Mouse (Mus musculus) spleen, adult 2 months (tissue): Measurements from ENCODE around the gene Naa50. TPM values are rescaled to one million over a fixed set of nuclear protein-coding genes. Genes with fewer than 3 reads are reported as not detected.

Experiments
- DNase-seq, 2 experiments: peaks; one replicate each; pipeline versions ENCODE4 v3.0.0 to v3.0.0-alpha.2; 2012 to 2021; ENCODE audit warnings: low spot score in 2 of 2, low read depth in 1 of 2
- H3K27ac ChIP-seq: fragments of 200-500 bp; 2 replicates; pipeline ENCODE4 v1.5.1; 2012; ENCODE audit warnings: low read length, inconsistent platforms; ENCODE audit not compliant: insufficient read depth
- H3K27me3 ChIP-seq: fragments of 200-500 bp; 2 replicates; pipeline ENCODE4 v1.6.1; 2012; ENCODE audit warnings: mild to moderate bottlenecking, moderate library complexity, low read length, inconsistent platforms; ENCODE audit not compliant: control insufficient read depth, insufficient read depth
- H3K36me3 ChIP-seq: fragments of 200-500 bp; 2 replicates; pipeline ENCODE4 v1.6.1; 2012; ENCODE audit warnings: mild to moderate bottlenecking, low read length, inconsistent platforms; ENCODE audit not compliant: control insufficient read depth, insufficient read depth
- H3K4me1 ChIP-seq: fragments of 200-500 bp; 2 replicates; pipeline ENCODE4 v1.6.1; 2011; ENCODE audit warnings: inconsistent platforms; ENCODE audit not compliant: control insufficient read depth, insufficient read depth, insufficient read length
- H3K4me3 ChIP-seq: fragments of 200-500 bp; 2 replicates; pipeline ENCODE4 v1.5.1; 2011; ENCODE audit warnings: mild to moderate bottlenecking, inconsistent platforms; ENCODE audit not compliant: insufficient read depth, insufficient read length; ENCODE audit errors: extremely low read depth
- CTCF ChIP-seq: fragments of 200-500 bp; IDR thresholded peaks from 2 replicates; pipeline ENCODE4 v1.5.1; 2011; ENCODE audit warnings: mild to moderate bottlenecking, inconsistent platforms; ENCODE audit not compliant: insufficient read depth, insufficient read length, insufficient replicate concordance; ENCODE audit errors: extremely low read depth
- POLR2A ChIP-seq: fragments of 200-500 bp; IDR thresholded peaks from 2 replicates; pipeline ENCODE4 v1.6.1; 2011; ENCODE audit warnings: low read depth, low read length, inconsistent platforms
- WGBS: fragments of 180-500 bp; shearing (Covaris S2); methylation state at CpG from one replicate; pipeline ENCODE4 v1.1.7; 2018; 5-methylcytosine and 5-hydroxymethylcytosine counted together
- polyA plus RNA-seq: library from polyadenylated mRNA; depleted of rRNA; stranded (reverse); fragments of >200 nt; gene quantifications from 2 replicates; pipeline ENCODE4 v1.2.3, GENCODE M21; 2012

The Naa50 gene
- polyA plus RNA-seq, 1 experiment = 9.1 TPM

DNA sequence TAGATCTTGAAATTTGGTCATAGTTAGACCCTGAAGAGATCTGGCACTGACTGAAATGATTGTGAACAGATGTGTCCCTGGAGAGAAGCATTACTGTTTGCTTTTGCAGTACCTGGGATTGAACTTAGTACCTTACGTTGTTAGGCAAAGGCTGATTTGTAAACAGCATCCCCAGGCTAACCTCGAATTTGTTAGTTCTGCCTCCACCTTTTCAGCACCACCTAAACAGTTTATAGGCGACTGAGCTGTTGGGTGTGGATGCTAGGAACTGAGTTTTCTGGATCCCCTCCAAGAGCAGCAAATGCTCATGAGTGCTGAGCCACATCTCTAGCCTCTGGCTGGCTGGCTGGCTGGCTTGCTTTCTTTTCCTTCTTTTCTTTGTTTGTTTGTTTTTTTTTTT lies 25.6 kb downstream of the Naa50 start:
- DNase-seq = no peak
- Histone ChIP-seq H3K4me3 (no peak overlapping the region), H3K27ac (no peak overlapping the region), H3K4me1 (no peaks in the 10 kb centered on the region), H3K36me3 (no peaks in the 10 kb centered on the region), H3K27me3 (no peaks in the 10 kb centered on the region)
- TF ChIP-seq CTCF (no peak), POLR2A (no peak)
- 70% methylated on average over 3 of the region's 3 CpGs for WGBS

DNA sequence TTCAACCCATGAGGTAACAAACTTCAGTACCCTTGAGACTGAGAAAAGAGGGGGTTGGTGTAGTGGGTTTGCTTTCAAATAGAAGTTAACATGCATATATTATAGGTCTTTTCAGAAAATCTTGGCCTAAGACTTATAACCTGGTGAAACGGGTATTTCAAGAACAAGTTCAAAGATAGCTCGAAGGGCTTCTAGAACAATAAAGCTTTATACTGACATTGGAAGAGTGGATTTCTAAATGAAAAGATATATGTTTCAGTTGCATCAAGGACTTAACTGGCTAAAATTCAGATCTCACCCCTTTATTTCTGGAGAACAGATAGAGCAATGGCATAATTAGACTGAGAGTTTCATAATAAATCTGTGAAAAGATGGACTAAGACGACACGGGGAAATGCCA lies 29.4 kb downstream of the Naa50 start:
- Histone ChIP-seq H3K4me1 (peaks cover 2% of the 10 kb centered on the region; the same call in 1 of the 2 replicates), H3K27me3 (no peaks in the 10 kb centered on the region), H3K36me3 (no peaks in the 10 kb centered on the region), H3K4me3 (no peak overlapping the region), H3K27ac (no peak overlapping the region)
- DNase-seq = no peak
- no peak for TF ChIP-seq POLR2A
- WGBS = 92% methylated on average over 4 of the region's 4 CpGs

DNA sequence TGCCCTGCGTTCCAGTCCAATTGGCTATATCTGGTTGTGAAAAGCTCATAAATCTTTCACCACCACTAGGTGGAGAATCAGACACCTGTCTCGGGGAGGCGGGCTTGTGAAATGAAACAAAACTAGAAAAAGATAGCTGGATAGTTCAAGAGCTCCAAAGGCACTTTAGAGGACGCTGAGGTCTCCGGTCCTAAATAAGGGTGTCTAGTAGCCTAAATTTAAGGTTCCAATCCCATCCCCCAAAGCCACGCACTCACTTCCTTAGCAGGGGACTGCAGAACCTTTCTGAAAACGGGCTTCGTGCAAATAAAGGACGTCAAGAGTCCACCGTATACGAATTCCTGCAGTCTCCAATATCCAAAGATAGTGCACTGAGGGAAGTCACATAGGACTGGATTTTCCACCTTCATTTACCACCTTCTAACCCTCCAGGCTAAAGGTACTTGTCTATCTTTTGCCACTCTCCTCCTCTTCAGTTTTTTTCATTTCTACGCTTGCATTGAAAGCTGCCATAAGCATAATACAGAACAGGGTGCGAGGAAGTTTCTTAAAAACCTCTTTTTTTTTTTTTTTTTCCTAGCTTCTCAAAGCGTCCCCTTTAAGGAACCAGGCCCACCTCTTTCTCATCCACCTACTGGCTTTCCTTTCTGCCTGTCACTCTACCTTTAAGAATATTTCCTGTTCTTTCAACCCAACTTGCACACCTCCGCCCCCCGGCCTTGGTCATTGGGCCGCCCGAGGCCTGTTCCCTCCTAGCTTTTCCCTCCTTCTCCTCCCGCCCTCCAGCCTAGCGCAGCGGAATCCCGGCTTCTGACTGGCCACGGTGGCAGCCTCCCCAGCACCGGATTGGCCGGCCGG lies 32.9 kb downstream of the Naa50 start:
- peak; percentile 95 to 98 for DNase-seq
- H3K4me1 ChIP-seq = peaks cover 9% of the 10 kb centered on the region
- TF ChIP-seq CTCF = no peak
- TF ChIP-seq POLR2A = no peak; the same call in 1 of the 2 replicates

DNA sequence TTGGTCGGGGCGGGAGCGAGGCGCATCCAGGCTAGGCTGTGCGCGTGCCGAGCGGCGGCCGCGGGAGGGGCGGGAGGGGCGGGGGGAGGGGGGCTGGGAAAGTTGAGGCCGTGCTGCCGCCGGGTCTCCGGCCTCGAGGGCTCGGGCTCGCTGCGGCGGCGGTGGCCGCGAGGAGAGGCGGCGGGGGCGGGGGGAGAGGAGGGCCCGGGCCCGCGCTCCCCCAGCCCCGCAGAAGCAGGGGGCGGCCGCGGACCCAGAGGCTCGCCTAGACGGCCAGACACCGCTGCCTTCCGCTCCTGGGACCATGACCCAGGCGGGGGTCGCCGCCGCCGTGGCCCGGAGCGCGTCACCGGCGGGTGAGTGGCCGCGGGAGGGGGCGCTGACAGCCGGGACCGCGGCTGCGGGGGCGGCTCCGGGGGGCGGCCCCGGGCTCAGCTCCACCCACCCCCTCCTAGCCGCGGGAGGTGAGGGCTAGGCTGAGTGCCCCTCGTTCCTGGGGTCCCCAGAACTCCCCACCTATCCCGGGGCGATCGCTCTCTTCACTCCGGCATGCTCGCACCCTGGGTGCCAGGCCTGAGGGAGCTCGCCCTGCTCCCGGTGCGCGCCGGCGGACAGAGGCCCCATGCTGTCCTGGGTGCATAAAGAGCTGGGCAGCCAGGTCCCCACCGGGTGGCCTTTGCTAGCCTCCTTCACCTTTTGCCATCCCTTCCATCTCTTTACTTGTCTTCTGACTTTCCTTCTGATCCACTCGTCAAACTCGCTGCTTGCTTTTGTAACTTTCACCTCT lies 33.7 kb downstream of the Naa50 start, which contains the start of gene Usf3:
Gene Usf3 (plus strand): TSS at position 92 of the 787 bp plus-strand sequence.
- DNase-seq = peak in 1 of 2 experiments; percentile 61
- TF ChIP-seq CTCF (no peak), POLR2A (no peak)
- Histone ChIP-seq H3K4me3 (peak within 1 kb of the TSS; percentile 83), H3K4me1 (peaks cover 9% of the 10 kb centered on the region), H3K27me3 (no peaks in the 10 kb centered on the region), H3K27ac (peak within 1 kb of the TSS; percentile 97), H3K36me3 (no peaks in the 10 kb centered on the region)
- WGBS = 1% methylated on average over 42 of the region's 77 CpGs

More for the DNA sequence above, 32.9 kb downstream of the Naa50 start:
- Histone ChIP-seq H3K4me3 (peak overlapping the region; percentile 83), H3K27ac (peak overlapping the region; percentile 97), H3K27me3 (no peaks in the 10 kb centered on the region), H3K36me3 (no peaks in the 10 kb centered on the region)
- WGBS = under 1% methylated on average over 26 of the region's 26 CpGs

DNA sequence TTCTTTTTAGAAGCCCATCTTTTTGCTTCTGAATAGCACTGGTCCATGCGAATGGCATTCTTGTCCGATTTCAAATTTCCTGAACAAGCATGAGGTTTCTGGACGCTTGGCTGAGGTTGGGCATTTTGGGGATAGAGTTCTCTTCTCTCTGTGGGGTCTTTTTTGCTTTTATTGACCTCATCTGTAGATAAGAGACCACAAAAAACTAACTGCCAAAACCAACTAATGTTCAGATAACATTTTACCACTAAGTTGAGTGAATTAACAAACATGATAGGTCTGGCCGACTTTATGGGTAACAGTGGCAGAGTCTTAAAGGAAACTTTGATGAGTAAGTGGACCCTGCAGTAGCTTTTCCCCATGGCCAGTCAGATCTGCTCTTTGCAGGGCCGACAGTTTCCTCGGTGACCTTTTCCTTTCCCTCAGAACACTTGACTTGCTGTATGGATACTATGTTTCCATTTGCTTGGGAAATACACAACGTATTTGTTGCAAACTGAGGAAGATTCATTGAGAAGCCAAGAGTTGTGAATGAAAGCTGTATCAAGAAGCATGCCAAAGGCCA lies 34.4 kb downstream of the Naa50 start:
- TF ChIP-seq POLR2A = no peak
- no peak for TF ChIP-seq CTCF
- peak overlapping the region; percentile 92 for H3K27ac ChIP-seq
- H3K36me3 ChIP-seq = 0 out of 2 replicates have a peak, but pooled peaks cover 1% of the 10 kb centered on the region
- WGBS = 12% methylated on average over 7 of the region's 7 CpGs
- H3K27me3 ChIP-seq = no peaks in the 10 kb centered on the region
- H3K4me3 ChIP-seq = peak overlapping the region; percentile 80
- peaks cover 9% of the 10 kb centered on the region for H3K4me1 ChIP-seq
- no peak for DNase-seq

DNA sequence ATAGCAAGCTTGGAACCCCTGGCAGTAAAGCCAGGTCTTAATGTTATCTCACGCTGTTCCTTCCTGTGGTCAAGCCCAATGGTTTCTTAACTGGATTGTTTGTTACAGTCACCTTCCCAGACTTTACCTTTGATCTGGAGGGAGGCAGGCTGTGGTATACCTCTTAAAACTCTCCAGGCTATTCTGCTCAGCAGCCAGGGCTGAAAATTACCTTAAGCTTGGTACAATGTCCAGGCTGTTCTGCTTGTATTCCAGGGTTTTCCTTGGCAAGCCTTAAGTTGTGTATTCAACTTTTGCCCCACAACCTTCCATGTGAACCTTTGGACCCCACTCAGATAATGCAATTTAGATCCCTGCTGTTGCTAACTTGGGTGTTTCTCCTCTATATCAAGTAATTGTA lies 35.4 kb downstream of the Naa50 start:
- Histone ChIP-seq H3K36me3 (peaks cover 1% of the 10 kb centered on the region; the same call in 1 of the 2 replicates), H3K27ac (no peak overlapping the region), H3K4me1 (peaks cover 9% of the 10 kb centered on the region), H3K27me3 (no peaks in the 10 kb centered on the region), H3K4me3 (no peak overlapping the region)
- DNase-seq = no peak
- 60% methylated on average over 1 of the region's 1 CpGs for WGBS
- no peak for TF ChIP-seq POLR2A
- no peak for TF ChIP-seq CTCF
